Mouse (Mus musculus) forebrain, embryonic 11.5 days (tissue): ENCODE data around the gene Ireb2. TPM values are rescaled to one million over a fixed set of nuclear protein-coding genes. Genes with fewer than 3 reads are reported as not detected.
A peak's percentile ranks its signal among the peaks of the same experiment; 100 is the strongest.
"Not testable (repeated sequence)": the region's sequence is repeated elsewhere in the genome, so short reads cannot be mapped to it uniquely, and the experiment has no call there.

Source experiments
- ATAC-seq: fragments of 200-750 bp; cut with Nextera tagmentation; replicated peaks from 2 replicates; pipeline ENCODE4 v1.8.0; 2017; ENCODE audit warnings: moderate TSS enrichment; ENCODE audit not compliant: low FRiP score
- DNase-seq: peaks from one replicate; pipeline ENCODE4 v3.0.0-alpha.2; 2017; ENCODE audit warnings: low spot score
- H3K27ac ChIP-seq: fragments of 300-500 bp; sonication (generic); 2 replicates; pipeline ENCODE4 v1.5.1; 2014; ENCODE audit warnings: low read depth, low read length
- H3K27me3 ChIP-seq: fragments of 300-500 bp; sonication (generic); 2 replicates; pipeline ENCODE4 v1.6.1; 2014; ENCODE audit warnings: mild to moderate bottlenecking, low read length, mixed read lengths; ENCODE audit not compliant: control insufficient read depth, insufficient read depth
- H3K36me3 ChIP-seq: fragments of 300-500 bp; sonication (generic); 2 replicates; pipeline ENCODE4 v1.6.1; 2014; ENCODE audit warnings: mild to moderate bottlenecking, low read length, moderate library complexity, mixed read lengths; ENCODE audit not compliant: control insufficient read depth, insufficient read depth
- H3K4me1 ChIP-seq: fragments of 300-500 bp; sonication (generic); replicated peaks from 2 replicates; pipeline ENCODE4 v1.6.1; 2014; ENCODE audit warnings: low read length, mixed read lengths; ENCODE audit not compliant: control insufficient read depth, insufficient read depth
- H3K4me2 ChIP-seq: fragments of 300-500 bp; sonication (generic); 2 replicates; pipeline ENCODE4 v1.6.1; 2014; ENCODE audit warnings: low read depth, mild to moderate bottlenecking, low read length, moderate library complexity, mixed read lengths; ENCODE audit not compliant: severe bottlenecking
- H3K4me3 ChIP-seq: fragments of 300-500 bp; sonication (generic); 2 replicates; pipeline ENCODE4 v1.5.1; 2014; ENCODE audit warnings: low read depth, low read length
- H3K9ac ChIP-seq: fragments of 300-500 bp; sonication (generic); 2 replicates; pipeline ENCODE4 v1.6.1; 2014; ENCODE audit warnings: low read length
- H3K9me3 ChIP-seq: fragments of 300-500 bp; sonication (generic); 2 replicates; pipeline ENCODE4 v1.6.1; 2016; ENCODE audit warnings: low read length, mixed read lengths; ENCODE audit not compliant: control insufficient read depth
- WGBS: fragments of 180-500 bp; shearing (Covaris S2); extraction: QIAGEN DNeasy Blood & Tissue Kit; methylation state at CpG from one replicate; pipeline ENCODE4 v1.1.7; 2014; 5-methylcytosine and 5-hydroxymethylcytosine counted together
- polyA plus RNA-seq: library from polyadenylated mRNA; unstranded; fragments of >200 nt; fragmentation: Nextera tagmentation; extraction: Ambion mirVana; gene quantifications from 2 replicates; pipeline ENCODE4 v1.2.1, GENCODE M21; 2014

Gene Ireb2
- polyA plus RNA-seq, 1 experiment from 2014 or later, result 72.5 TPM

DNA sequence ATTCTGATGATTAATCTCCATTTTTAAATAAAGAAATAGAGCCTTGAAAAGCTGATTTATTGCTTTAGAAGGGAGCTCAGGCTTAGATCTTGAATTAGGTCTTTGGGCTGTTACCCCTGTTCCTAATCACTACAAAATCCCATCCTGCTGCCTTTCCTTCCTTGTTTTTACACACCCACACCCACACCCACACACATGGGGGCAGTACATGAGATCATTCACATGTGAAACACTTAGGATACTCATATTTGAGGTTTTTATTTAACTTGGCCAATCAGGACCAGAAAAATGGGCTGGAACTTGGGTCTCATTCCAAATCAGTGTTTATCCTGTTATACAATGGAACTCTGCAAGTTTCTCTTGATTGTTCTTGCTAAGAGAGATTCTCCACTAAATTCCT, 85.9 kb downstream of the Ireb2 start:
- Histone ChIP-seq H3K27me3 (no peaks in the 10 kb centered on the region), H3K4me2 (no peak overlapping the region), H3K9me3 (no peaks in the 10 kb centered on the region), H3K4me1 (peaks cover 2% of the 10 kb centered on the region; the same call in 1 of the 2 replicates), H3K36me3 (no peaks in the 10 kb centered on the region), H3K27ac (no peak overlapping the region), H3K9ac (no peak overlapping the region), H3K4me3 (no peak overlapping the region)
- no peak for ATAC-seq
- no peak for DNase-seq

DNA sequence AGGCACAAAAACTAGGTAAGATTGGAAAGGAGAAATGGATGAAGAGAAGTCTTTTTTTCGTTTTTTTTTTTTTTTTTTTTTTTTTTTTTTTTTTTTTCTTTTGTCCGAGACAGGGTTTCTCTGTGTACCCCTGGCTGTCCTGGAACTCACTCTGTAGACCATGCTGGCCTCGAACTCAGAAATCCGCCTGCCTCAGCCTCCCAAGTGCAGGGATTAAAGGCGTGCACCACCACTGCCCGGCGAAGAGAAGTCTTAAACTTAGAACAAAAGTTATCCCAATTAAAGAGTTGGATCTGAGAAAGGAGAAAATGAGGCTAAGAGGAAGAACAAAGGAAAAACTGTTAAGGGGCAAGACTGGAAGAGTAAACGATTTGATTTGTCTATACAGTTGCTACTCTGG, 86.6 kb downstream of the Ireb2 start:
- ATAC-seq, result peak; percentile 60; the same call in 1 of the 2 replicates
- Histone ChIP-seq H3K27ac (peak overlapping the region; percentile 81; the same call in 1 of the 2 replicates), H3K4me3 (peak overlapping the region; percentile 92), H3K9ac (peak overlapping the region; percentile 86), H3K4me2 (peak overlapping the region; percentile 64)
- H3K36me3 ChIP-seq, H3K4me1 ChIP-seq, DNase-seq, H3K9me3 ChIP-seq, H3K27me3 ChIP-seq: not testable (repeated sequence)
- 51% methylated on average over 8 of the region's 8 CpGs for WGBS

DNA sequence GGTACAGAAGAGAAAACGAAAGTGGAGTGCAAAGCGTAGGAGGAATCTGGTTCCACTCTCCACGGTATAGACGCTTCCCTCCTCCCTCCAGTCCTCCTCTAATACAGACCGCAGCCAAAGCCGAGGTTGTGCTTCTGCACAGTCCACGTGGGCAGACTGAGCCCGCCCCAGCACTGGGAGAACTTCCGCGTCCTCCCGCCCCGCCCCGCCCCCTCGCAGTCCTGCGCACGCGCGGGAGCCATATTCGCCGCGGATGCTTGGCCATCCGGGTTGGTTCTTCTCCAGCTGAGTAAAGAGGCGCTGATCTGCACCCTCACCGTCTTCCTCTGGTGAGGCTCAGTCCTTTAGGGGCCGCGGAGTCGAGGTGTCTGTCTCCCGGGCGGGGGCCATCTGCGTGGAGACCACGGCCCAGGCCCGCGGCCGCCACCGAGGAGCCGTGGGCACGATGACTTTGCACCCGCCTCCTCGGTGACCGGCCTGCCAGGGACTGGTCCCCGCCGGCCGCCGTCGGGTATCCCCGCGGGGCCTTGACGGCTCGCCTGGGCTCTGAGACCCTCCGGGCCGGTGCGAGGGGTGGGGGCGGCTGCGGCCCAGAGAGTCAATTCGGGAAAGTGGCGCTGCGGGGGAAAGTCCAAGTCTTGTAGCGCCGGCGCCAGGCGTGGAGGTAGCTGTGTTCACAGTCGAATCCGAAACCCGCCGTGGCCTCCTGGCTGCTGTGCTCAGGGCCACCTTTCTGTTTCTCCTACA, 87.2 kb downstream of the Ireb2 start, which contains the start of the genes Psma4 and AY074887:
TSS of gene Psma4 (plus strand) at position 216 of the 747 bp plus-strand sequence.
TSS of gene AY074887 (minus strand) at position 424 of the 747 bp plus-strand sequence.
- H3K9me3 ChIP-seq, result no peaks in the 10 kb centered on the region
- H3K4me1 ChIP-seq, result peaks cover 2% of the 10 kb centered on the region; the same call in 1 of the 2 replicates
- peak within 1 kb of the TSS; percentile 64 for H3K4me2 ChIP-seq
- peak; percentile 99 for ATAC-seq
- under 1% methylated on average over 61 of the region's 65 CpGs for WGBS
- DNase-seq, result peak; percentile 98
- H3K27ac ChIP-seq, result peak within 1 kb of the TSS; percentile 81
- H3K4me3 ChIP-seq, result peak within 1 kb of the TSS; percentile 92
- peak within 1 kb of the TSS; percentile 86 for H3K9ac ChIP-seq
- H3K36me3 ChIP-seq, result peaks cover 4% of the 10 kb centered on the region
- H3K27me3 ChIP-seq, result no peaks in the 10 kb centered on the region

GRCm38 (mm10) chr9:54961059-54961458, 97.5 kb downstream of the Ireb2 start:
- no peak for DNase-seq
- Histone ChIP-seq H3K4me2 (no peak overlapping the region), H3K36me3 (peaks cover 6% of the 10 kb centered on the region), H3K27me3 (no peaks in the 10 kb centered on the region), H3K4me3 (no peak overlapping the region), H3K9ac (no peak overlapping the region), H3K4me1 (no peaks in the 10 kb centered on the region), H3K9me3 (no peaks in the 10 kb centered on the region), H3K27ac (no peak overlapping the region)
- 92% methylated on average over 4 of the region's 4 CpGs for WGBS
- no peak for ATAC-seq

Other genes with a start within 250 kb of the Ireb2 start
- 18.4 and 19.2 TPM in 2 replicates for gene Acsbg1, start 201.9 kb upstream of the Ireb2 start, polyA plus RNA-seq
- 2.3 and 3.1 TPM in 2 replicates for gene Dnaja4, start 164.9 kb upstream of the Ireb2 start, polyA plus RNA-seq
- gene Wdr61, start 129.3 kb upstream of the Ireb2 start, polyA plus RNA-seq, result 158 and 159 TPM in 2 replicates
- 219 and 275 TPM in 2 replicates for gene Crabp1, start 99.0 kb upstream of the Ireb2 start, polyA plus RNA-seq
- gene Hykk, start 53.5 kb downstream of the Ireb2 start, polyA plus RNA-seq, result 4.2 and 4.6 TPM in 2 replicates
- 300 and 313 TPM in 2 replicates for gene Psma4, start 87.0 kb downstream of the Ireb2 start, polyA plus RNA-seq
- gene AY074887, start 87.2 kb downstream of the Ireb2 start, polyA plus RNA-seq, result 0.86 and 1.6 TPM in 2 replicates
- 0.43 and 0.96 TPM in 2 replicates for gene Chrna5, start 117.1 kb downstream of the Ireb2 start, polyA plus RNA-seq
- 9.6 and 9.8 TPM in 2 replicates for gene Chrna3, start 162.8 kb downstream of the Ireb2 start, polyA plus RNA-seq
- 2.4 and 2.5 TPM in 2 replicates for gene Chrnb4, start 185.0 kb downstream of the Ireb2 start, polyA plus RNA-seq